Mouse (Mus musculus) midbrain, postnatal 0 days (tissue): ENCODE measurements around the gene Tspan32. TPM values are rescaled to one million over a fixed set of nuclear protein-coding genes. Genes with fewer than 3 reads are reported as not detected.

ENCODE experiments used
- ATAC-seq: fragments of 200-750 bp; cut with Nextera tagmentation; 2 replicates; pipeline ENCODE4 v1.8.0; 2017; ENCODE audit warnings: moderate number of reproducible peaks, mild to moderate bottlenecking, moderate TSS enrichment, moderate library complexity; ENCODE audit not compliant: low FRiP score
- DNase-seq: peaks from one replicate; pipeline ENCODE4 v3.0.0-alpha.2; 2015; ENCODE audit warnings: low spot score
- H3K27ac ChIP-seq: fragments of 300-500 bp; sonication (generic); 2 replicates; pipeline ENCODE4 v1.5.1; 2014; ENCODE audit warnings: low read depth, mild to moderate bottlenecking, low read length, mixed read lengths
- H3K27me3 ChIP-seq: fragments of 300-500 bp; sonication (generic); 2 replicates; pipeline ENCODE4 v1.6.1; 2014; ENCODE audit warnings: low read length, control low read depth, mixed read lengths; ENCODE audit not compliant: insufficient read depth
- H3K36me3 ChIP-seq: fragments of 300-500 bp; sonication (generic); 2 replicates; pipeline ENCODE4 v1.6.1; 2014; ENCODE audit warnings: low read length, control low read depth, mixed read lengths; ENCODE audit not compliant: insufficient read depth
- H3K4me1 ChIP-seq: fragments of 300-500 bp; sonication (generic); 2 replicates; pipeline ENCODE4 v1.6.1; 2014; ENCODE audit warnings: mild to moderate bottlenecking, control low read depth, antibody characterized with exemption, low read length, mixed read lengths; ENCODE audit not compliant: insufficient read depth
- H3K4me2 ChIP-seq: fragments of 300-500 bp; sonication (generic); 2 replicates; pipeline ENCODE4 v1.6.1; 2014; ENCODE audit warnings: low read depth, mild to moderate bottlenecking, low read length, mixed read lengths; ENCODE audit not compliant: poor library complexity, severe bottlenecking
- H3K4me3 ChIP-seq: fragments of 300-500 bp; sonication (generic); 2 replicates; pipeline ENCODE4 v1.5.1; 2014; ENCODE audit warnings: low read depth, mild to moderate bottlenecking, low read length, moderate library complexity
- H3K9ac ChIP-seq: fragments of 300-500 bp; sonication (generic); replicated peaks from 2 replicates; pipeline ENCODE4 v1.6.1; 2014; ENCODE audit warnings: mild to moderate bottlenecking, low read length, moderate library complexity, mixed read lengths; ENCODE audit not compliant: poor library complexity, severe bottlenecking
- H3K9me3 ChIP-seq: fragments of 300-500 bp; sonication (generic); 2 replicates; pipeline ENCODE4 v1.6.1; 2016; ENCODE audit warnings: low read length, control low read depth
- CTCF ChIP-seq: IDR thresholded peaks from 2 replicates; pipeline ENCODE4 v1.5.1; 2016; ENCODE audit warnings: antibody characterized with exemption, mild to moderate bottlenecking
- WGBS: fragments of 180-500 bp; shearing (Covaris S2); extraction: QIAGEN DNeasy Blood & Tissue Kit; methylation state at CpG from one replicate; pipeline ENCODE4 v1.1.7; 2014; 5-methylcytosine and 5-hydroxymethylcytosine counted together
- polyA plus RNA-seq: library from polyadenylated mRNA; unstranded; fragments of >200 nt; fragmentation: Nextera tagmentation; extraction: Ambion mirVana; gene quantifications from 2 replicates; pipeline ENCODE4 v1.2.1, GENCODE M21; 2015
- total RNA-seq: library from RNA; depleted of rRNA; stranded (reverse); fragments of >200 nt; gene quantifications from 2 replicates; pipeline ENCODE4 v1.2.3, GENCODE M21; 2014; rRNA removed

Tspan32 gene
- total and polyA plus RNA-seq, 2 experiments from 2014 or later: 0.37 to 0.38 TPM

DNA sequence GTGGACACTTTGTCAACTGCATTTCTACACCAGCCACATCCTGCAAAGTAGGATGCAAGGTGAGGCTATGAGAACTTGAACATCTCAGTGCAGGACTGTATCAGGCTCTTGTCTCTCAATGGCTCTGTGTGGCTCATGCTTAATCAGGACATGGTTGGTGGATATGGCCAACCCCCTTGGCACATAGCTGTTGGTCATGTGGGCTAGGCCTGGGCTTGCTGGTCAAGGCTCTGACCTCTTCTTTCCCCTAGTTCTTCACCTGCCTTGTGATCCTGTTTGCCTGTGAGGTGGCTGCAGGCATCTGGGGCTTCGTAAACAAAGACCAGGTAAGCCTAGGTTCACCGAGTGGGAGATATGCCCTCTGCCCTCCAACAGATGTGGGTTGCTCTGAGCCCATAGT, 60.8 kb downstream of the Tspan32 start:
- no peak overlapping the region for H3K27ac ChIP-seq
- H3K9ac ChIP-seq: no peak overlapping the region
- no peaks in the 10 kb centered on the region for H3K9me3 ChIP-seq
- no peak for ATAC-seq
- no peak for DNase-seq
- H3K27me3 ChIP-seq: no peaks in the 10 kb centered on the region
- TF ChIP-seq CTCF: no peak
- H3K36me3 ChIP-seq: peaks cover 44% of the 10 kb centered on the region
- WGBS: 92% methylated on average over 2 of the region's 2 CpGs
- peaks cover 8% of the 10 kb centered on the region for H3K4me1 ChIP-seq
- no peak overlapping the region for H3K4me3 ChIP-seq
- no peak overlapping the region for H3K4me2 ChIP-seq

GRCm38 (mm10) chr7:143067469-143067868, 62.6 kb downstream of the Tspan32 start:
- DNase-seq (no peak), ATAC-seq (no peak)
- H3K27me3 ChIP-seq: no peaks in the 10 kb centered on the region
- peaks cover 8% of the 10 kb centered on the region for H3K4me1 ChIP-seq
- H3K4me3 ChIP-seq: no peak overlapping the region
- H3K9ac ChIP-seq: no peak overlapping the region
- H3K36me3 ChIP-seq: peaks cover 47% of the 10 kb centered on the region
- 64% methylated on average over 2 of the region's 2 CpGs for WGBS
- H3K9me3 ChIP-seq: no peaks in the 10 kb centered on the region
- H3K27ac ChIP-seq: peak overlapping the region; percentile 95; the same call in 1 of the 2 replicates
- no peak overlapping the region for H3K4me2 ChIP-seq
- no peak for TF ChIP-seq CTCF

GRCm38 (mm10) chr7:143067897-143068296, 63.1 kb downstream of the Tspan32 start:
- H3K27ac ChIP-seq: peak overlapping the region; percentile 95
- H3K27me3 ChIP-seq: no peaks in the 10 kb centered on the region
- no peak for TF ChIP-seq CTCF
- 83% methylated on average over 3 of the region's 3 CpGs for WGBS
- no peak overlapping the region for H3K4me3 ChIP-seq
- no peak for ATAC-seq
- H3K9me3 ChIP-seq: no peaks in the 10 kb centered on the region
- 0 out of 2 replicates have a peak overlapping the region, but pooled peaks have one; percentile 59 for H3K9ac ChIP-seq
- no peak for DNase-seq
- peak overlapping the region; percentile 59 for H3K4me2 ChIP-seq
- H3K36me3 ChIP-seq: peaks cover 46% of the 10 kb centered on the region
- peaks cover 8% of the 10 kb centered on the region for H3K4me1 ChIP-seq

GRCm38 (mm10) chr7:143068316-143068881, 63.6 kb downstream of the Tspan32 start:
- ATAC-seq: peak; percentile 1; the same call in 1 of the 2 replicates
- peak overlapping the region; percentile 95 for H3K27ac ChIP-seq
- peak overlapping the region; percentile 33 for H3K4me3 ChIP-seq
- H3K4me1 ChIP-seq: peaks cover 8% of the 10 kb centered on the region
- H3K27me3 ChIP-seq: no peaks in the 10 kb centered on the region
- peaks cover 40% of the 10 kb centered on the region for H3K36me3 ChIP-seq
- 34% methylated on average over 13 of the region's 13 CpGs for WGBS
- peak overlapping the region; percentile 59 for H3K9ac ChIP-seq
- DNase-seq: peak; percentile 72
- H3K4me2 ChIP-seq: peak overlapping the region; percentile 59
- TF ChIP-seq CTCF: peak; percentile 22; the same call in 1 of the 2 replicates
- H3K9me3 ChIP-seq: no peaks in the 10 kb centered on the region

- peaks cover 34% of the 10 kb centered on the region for H3K36me3 ChIP-seq
- peak; percentile 97 for ATAC-seq
- no peak for TF ChIP-seq CTCF
- peak within 1 kb of the TSS; percentile 85 for H3K9ac ChIP-seq
- DNase-seq: peak; percentile 100
- H3K4me1 ChIP-seq: peaks cover 8% of the 10 kb centered on the region
- H3K9me3 ChIP-seq: no peaks in the 10 kb centered on the region
- H3K4me3 ChIP-seq: peak within 1 kb of the TSS; percentile 74
- H3K27me3 ChIP-seq: no peaks in the 10 kb centered on the region
- peak within 1 kb of the TSS; percentile 95 for H3K27ac ChIP-seq
- H3K4me2 ChIP-seq: peak within 1 kb of the TSS; percentile 97
- whole genome bisulfite sequencing: 0% methylated on average over 51 of the region's 51 CpGs
These were observed 64.2 kb downstream of the Tspan32 start, which contains the start of gene Tssc4 for GRCm38 (mm10) chr7:143068882-143069591. TSS of gene Tssc4 (plus strand) at chr7:143069249.

Other genes with a start within 250 kb of the Tspan32 start
- gene Th, start 73.9 kb upstream of the Tspan32 start, total RNA-seq: 23.8 and 27.1 TPM in 2 replicates
- gene Th, start 73.9 kb upstream of the Tspan32 start, polyA plus RNA-seq: 26.2 and 35.0 TPM in 2 replicates
- gene Ascl2, start 35.8 kb upstream of the Tspan32 start, total RNA-seq: 1.1 TPM in 1 of 2 replicates, not detected in the other
- 0.43 and 0.50 TPM in 2 replicates for gene Ascl2, start 35.8 kb upstream of the Tspan32 start, polyA plus RNA-seq
- gene Cd81, start 47.7 kb downstream of the Tspan32 start, total RNA-seq: 454 and 542 TPM in 2 replicates
- 511 and 569 TPM in 2 replicates for gene Cd81, start 47.7 kb downstream of the Tspan32 start, polyA plus RNA-seq
- gene Tssc4, start 64.2 kb downstream of the Tspan32 start, total RNA-seq: 71.3 and 92.4 TPM in 2 replicates
- 101 and 103 TPM in 2 replicates for gene Tssc4, start 64.2 kb downstream of the Tspan32 start, polyA plus RNA-seq
- 1.3 and 1.7 TPM in 2 replicates for gene Trpm5, start 89.6 kb downstream of the Tspan32 start, total RNA-seq
- gene Trpm5, start 89.6 kb downstream of the Tspan32 start, polyA plus RNA-seq: 0.94 and 1.6 TPM in 2 replicates
- 0.44 and 1.4 TPM in 2 replicates for gene Kcnq1, start 101.3 kb downstream of the Tspan32 start, total RNA-seq
- 0.87 and 1.2 TPM in 2 replicates for gene Kcnq1, start 101.3 kb downstream of the Tspan32 start, polyA plus RNA-seq